In genomic region chr6:87323381-87323780, GRCm38 (mm10) we compare ENCODE assay signal across 9 mouse cellular contexts. TPM values are rescaled to one million over a fixed set of nuclear protein-coding genes. Genes with fewer than 3 reads are reported as not detected.
DNase-seq lines count a peak whose midpoint lies in the region; ATAC-seq and TF ChIP-seq lines count a peak whose summit lies in the region.
"Had no signal": no experiment of that assay in that cellular context is flagged by ENCODE, and none has a peak within 500 bp of the region (broad histone marks: within the 10 kb centered on the region; RNA-seq: fewer than 3 reads in every experiment).

No protein-coding gene starts in this region.

- DNase-seq in forebrain, postnatal 0 days: peak; percentile 9
- DNase-seq in right cerebral cortex, adult 18-20 months: peak; percentile 30
- DNase-seq in right cerebral cortex, postnatal 25 days: no peak
- peak; percentile 53 for DNase-seq in embryo, embryonic 10.5 days (ENCODE audit: low spot score)
- DNase-seq in lung, postnatal 36 days: peak; percentile 76

- no peak overlapping the region for H3K4me3 ChIP-seq in forebrain, postnatal 0 days (ENCODE audit: low read depth, low read length)
- no peak overlapping the region for H3K4me3 ChIP-seq in forebrain, embryonic 15.5 days
- H3K4me3 ChIP-seq in forebrain, embryonic 13.5 days: no peak overlapping the region
- H3K4me3 ChIP-seq: limb, embryonic 15.5 days had no signal

- H3K27me3 ChIP-seq in forebrain, postnatal 0 days (ENCODE audit: insufficient read depth, low read length): no peaks in the 10 kb centered on the region
- no peaks in the 10 kb centered on the region for H3K27me3 ChIP-seq in forebrain, embryonic 15.5 days
- no peaks in the 10 kb centered on the region for H3K27me3 ChIP-seq in forebrain, embryonic 13.5 days
- H3K27me3 ChIP-seq: limb, embryonic 15.5 days had no signal

- no peak for ATAC-seq in forebrain, postnatal 0 days
- no peak for ATAC-seq in forebrain, embryonic 15.5 days (replicated peaks)
- no peak for ATAC-seq in forebrain, embryonic 13.5 days
- no peak for ATAC-seq in inflammation-experienced regulatory T-cells, adult 6 months

- WGBS in forebrain, postnatal 0 days: 95% methylated on average over 2 of the region's 2 CpGs
- WGBS in forebrain, embryonic 15.5 days: 94% methylated on average over 2 of the region's 2 CpGs
- WGBS in forebrain, embryonic 13.5 days: 88% methylated on average over 2 of the region's 2 CpGs

- no peak overlapping the region for H3K4me2 ChIP-seq in forebrain, postnatal 0 days (ENCODE audit: low read depth)
- H3K4me2 ChIP-seq in forebrain, embryonic 15.5 days (replicated peaks): no peak overlapping the region
- H3K4me2 ChIP-seq in forebrain, embryonic 13.5 days: no peak overlapping the region
- H3K4me2 ChIP-seq: limb, embryonic 15.5 days had no signal

- peak; percentile 62 for TF ChIP-seq CTCF in forebrain, postnatal 0 days (IDR thresholded peaks at IDR 0.05; ENCODE audit: low read depth)

- H3K9me3 ChIP-seq in forebrain, postnatal 0 days (ENCODE audit: low read length): no peaks in the 10 kb centered on the region
- no peaks in the 10 kb centered on the region for H3K9me3 ChIP-seq in forebrain, embryonic 15.5 days
- H3K9me3 ChIP-seq in forebrain, embryonic 13.5 days (replicated peaks): no peaks in the 10 kb centered on the region
- H3K9me3 ChIP-seq: limb, embryonic 15.5 days had no signal

- H3K27ac ChIP-seq in forebrain, postnatal 0 days (ENCODE audit: low read depth, low read length): no peak overlapping the region
- H3K27ac ChIP-seq in forebrain, embryonic 15.5 days (replicated peaks): no peak overlapping the region
- H3K27ac ChIP-seq in forebrain, embryonic 13.5 days: no peak overlapping the region
- H3K27ac ChIP-seq: limb, embryonic 15.5 days had no signal

- no peaks in the 10 kb centered on the region for H3K4me1 ChIP-seq in forebrain, postnatal 0 days (ENCODE audit: insufficient read depth)
- no peaks in the 10 kb centered on the region for H3K4me1 ChIP-seq in forebrain, embryonic 15.5 days
- H3K4me1 ChIP-seq in forebrain, embryonic 13.5 days: no peaks in the 10 kb centered on the region

- H3K9ac ChIP-seq in forebrain, postnatal 0 days: no peak overlapping the region
- no peak overlapping the region for H3K9ac ChIP-seq in forebrain, embryonic 15.5 days (replicated peaks)
- H3K9ac ChIP-seq in forebrain, embryonic 13.5 days: no peak overlapping the region
- H3K9ac ChIP-seq: limb, embryonic 15.5 days had no signal

- H3K36me3 ChIP-seq in forebrain, postnatal 0 days (ENCODE audit: insufficient read depth): no peaks in the 10 kb centered on the region
- no peaks in the 10 kb centered on the region for H3K36me3 ChIP-seq in forebrain, embryonic 15.5 days
- no peaks in the 10 kb centered on the region for H3K36me3 ChIP-seq in forebrain, embryonic 13.5 days (ENCODE audit: poor library complexity, severe bottlenecking)
- H3K36me3 ChIP-seq: limb, embryonic 15.5 days had no signal

RNA-seq across cellular contexts. Expression of gene Antxr1, which starts 12.2 kb away (rescaled TPM):
- 13.2 and 14.4 TPM in 2 replicates for total RNA-seq in forebrain, postnatal 0 days (2014; rRNA removed)
- polyA plus RNA-seq in forebrain, postnatal 0 days (2015; fragmentation: Nextera tagmentation; extraction: Ambion mirVana): 1.3 and 1.8 TPM in 2 replicates
- polyA plus RNA-seq in forebrain, embryonic 15.5 days (2015; fragmentation: Nextera tagmentation; extraction: Ambion mirVana): 3.0 and 3.4 TPM in 2 replicates
- polyA plus RNA-seq in forebrain, embryonic 13.5 days (2015; fragmentation: Nextera tagmentation; extraction: Ambion mirVana): 2.7 and 2.9 TPM in 2 replicates
- polyA plus RNA-seq in inflammation-experienced regulatory T-cells, adult 6 months (2017; shearing (Covaris generic)): under 1 TPM in 1 of 3 experiments, not detected in 2; 0.34 TPM

RNA-seq across cellular contexts. Expression of gene Gkn1, which starts 27.4 kb away (rescaled TPM):
- not detected in 2 replicates for total RNA-seq in forebrain, postnatal 0 days (2014; rRNA removed)
- polyA plus RNA-seq in forebrain, postnatal 0 days (2015; fragmentation: Nextera tagmentation; extraction: Ambion mirVana): not detected in 2 replicates
- not detected in 2 replicates for polyA plus RNA-seq in forebrain, embryonic 15.5 days (2015; fragmentation: Nextera tagmentation; extraction: Ambion mirVana)
- not detected in 2 replicates for polyA plus RNA-seq in forebrain, embryonic 13.5 days (2015; fragmentation: Nextera tagmentation; extraction: Ambion mirVana)
- not detected for polyA plus RNA-seq in inflammation-experienced regulatory T-cells, adult 6 months (2017; shearing (Covaris generic))
- polyA plus RNA-seq: limb, embryonic 15.5 days had no signal

RNA-seq across cellular contexts. Expression of gene Gkn2, which starts 49.8 kb away (rescaled TPM):
- not detected in 2 replicates for total RNA-seq in forebrain, postnatal 0 days (2014; rRNA removed)
- polyA plus RNA-seq in forebrain, postnatal 0 days (2015; fragmentation: Nextera tagmentation; extraction: Ambion mirVana): not detected in 2 replicates
- not detected in 2 replicates for polyA plus RNA-seq in forebrain, embryonic 15.5 days (2015; fragmentation: Nextera tagmentation; extraction: Ambion mirVana)
- not detected in 2 replicates for polyA plus RNA-seq in forebrain, embryonic 13.5 days (2015; fragmentation: Nextera tagmentation; extraction: Ambion mirVana)
- not detected for polyA plus RNA-seq in inflammation-experienced regulatory T-cells, adult 6 months (2017; shearing (Covaris generic))
- polyA plus RNA-seq: limb, embryonic 15.5 days had no signal
